Mouse (Mus musculus) layer of hippocampus, adult 11-12 months (tissue): Measurements from ENCODE around the gene Npepps.
A peak's percentile ranks its signal among the peaks of the same experiment; 100 is the strongest.
"Not testable (repeated sequence)": the region's sequence is repeated elsewhere in the genome, so short reads cannot be mapped to it uniquely, and the experiment has no call there.

ENCODE experiments used
- DNase-seq: peaks from one replicate; pipeline ENCODE4 v3.0.0; 2022; ENCODE audit warnings: low spot score

Npepps gene

GRCm38 (mm10) chr11:97280216-97280861 lies at the start of gene Npepps:
Npepps (minus strand) TSS chr11:97280638.
- DNase-seq, result peak; percentile 60

GRCm38 (mm10) chr11:97328148-97328547 lies 47.7 kb upstream of the Npepps start:
- DNase-seq, result peak; percentile 53

GRCm38 (mm10) chr11:97325224-97325623 lies 44.8 kb upstream of the Npepps start:
- DNase-seq, result no peak

- not testable (repeated sequence) for DNase-seq
Measured at GRCm38 (mm10) chr11:97321894-97322600, 41.6 kb upstream of the Npepps start.

- no peak for DNase-seq
Measured at GRCm38 (mm10) chr11:97321197-97321596, 40.8 kb upstream of the Npepps start.

- DNase-seq, result peak; percentile 99
Measured at GRCm38 (mm10) chr11:97315504-97316503, 35.4 kb upstream of the Npepps start, which contains the start of gene Mrpl45. Mrpl45 (plus strand) TSS chr11:97315716.

- DNase-seq, result no peak
Measured at GRCm38 (mm10) chr11:97314751-97315503, 34.5 kb upstream of the Npepps start.

GRCm38 (mm10) chr11:97314110-97314509 lies 33.7 kb upstream of the Npepps start:
- no peak for DNase-seq

GRCm38 (mm10) chr11:97312871-97313270 lies 32.4 kb upstream of the Npepps start:
- not testable (repeated sequence) for DNase-seq

- DNase-seq, result no peak
Measured at GRCm38 (mm10) chr11:97310895-97311631, 30.6 kb upstream of the Npepps start.

GRCm38 (mm10) chr11:97309911-97310571 lies 29.6 kb upstream of the Npepps start:
- peak; percentile 82 for DNase-seq

- peak; percentile 58 for DNase-seq
Measured at GRCm38 (mm10) chr11:97309451-97309836, 29.0 kb upstream of the Npepps start.

- no peak for DNase-seq
Measured at GRCm38 (mm10) chr11:97308806-97309450, 28.5 kb upstream of the Npepps start.

GRCm38 (mm10) chr11:97307294-97308069 lies 27.0 kb upstream of the Npepps start:
- no peak for DNase-seq

GRCm38 (mm10) chr11:97304631-97305030 lies 24.2 kb upstream of the Npepps start:
- DNase-seq, result no peak

- DNase-seq, result no peak
Measured at GRCm38 (mm10) chr11:97302231-97302781, 21.9 kb upstream of the Npepps start.

- no peak for DNase-seq
Measured at GRCm38 (mm10) chr11:97301406-97301805, 21.0 kb upstream of the Npepps start.

- DNase-seq, result no peak
Measured at GRCm38 (mm10) chr11:97299939-97300338, 19.5 kb upstream of the Npepps start.

- DNase-seq, result no peak
Measured at GRCm38 (mm10) chr11:97296542-97296941, 16.1 kb upstream of the Npepps start.
